Mouse (Mus musculus): ENCODE data around the gene Gm20431.

DNA sequence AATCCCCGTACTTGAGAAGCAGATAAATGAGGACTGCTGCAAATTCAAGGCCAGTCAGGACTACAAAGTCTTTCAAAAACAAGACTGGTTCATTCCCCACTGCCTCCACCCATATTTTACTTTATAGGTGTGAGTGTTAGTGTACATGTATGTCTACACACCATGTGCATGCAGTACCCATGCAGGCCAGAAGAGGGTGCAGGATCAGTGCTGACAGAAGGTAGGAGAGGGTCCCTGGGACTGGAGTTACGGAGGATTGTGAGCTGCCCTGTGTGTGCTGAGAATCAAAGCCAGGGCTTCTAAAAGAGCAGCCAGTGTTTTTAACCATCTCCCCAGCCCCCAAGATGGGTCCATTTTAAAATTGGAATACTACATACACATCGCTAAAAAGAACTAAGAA is 21.0 kb downstream of the Gm20431 start:
- TF ChIP-seq CTCF (IDR thresholded peaks at IDR 0.05; ENCODE audit: extremely low read depth, insufficient read length, insufficient replicate concordance, low read depth, low read length): peak; percentile 48; the same call in 1 of the 2 replicates
- TF ChIP-seq POLR2A (IDR thresholded peaks at IDR 0.05; ENCODE audit: low read depth, low read length): no peak

Measured in small intestine, adult 2 months (tissue).